Mouse (Mus musculus) cerebellum, postnatal 10 days (tissue): ENCODE measurements around the gene Glipr2.
A peak's percentile ranks its signal among the peaks of the same experiment; 100 is the strongest.

Experiments used
- DNase-seq, 2 experiments: peaks; one replicate each; pipeline ENCODE4 v3.0.0; 2021; ENCODE audit warnings: mixed read lengths in 2 of 2

Glipr2 gene

GRCm38 (mm10) chr4:43957292-43957845 lies at the start of gene Glipr2:
Gene Glipr2, plus strand, starts transcription at chr4:43957401.
- DNase-seq = peak; percentile 86 to 87

GRCm38 (mm10) chr4:43918221-43918620 lies 39.0 kb upstream of the Glipr2 start:
- DNase-seq = peak in 1 of 2 experiments; percentile 29

GRCm38 (mm10) chr4:43920602-43921001 lies 36.6 kb upstream of the Glipr2 start:
- DNase-seq = no peak

- DNase-seq = no peak
These were observed 32.1 kb upstream of the Glipr2 start for GRCm38 (mm10) chr4:43925125-43925524.

GRCm38 (mm10) chr4:43925779-43926178 lies 31.4 kb upstream of the Glipr2 start:
- peak; percentile 93 to 95 for DNase-seq

- peak; percentile 41 to 53 for DNase-seq
These were observed 29.4 kb upstream of the Glipr2 start for GRCm38 (mm10) chr4:43927826-43928225.

- DNase-seq = no peak
These were observed 25.3 kb upstream of the Glipr2 start for GRCm38 (mm10) chr4:43931877-43932276.

GRCm38 (mm10) chr4:43936186-43936585 lies 21.0 kb upstream of the Glipr2 start:
- DNase-seq = no peak

GRCm38 (mm10) chr4:43936749-43937674 lies 20.2 kb upstream of the Glipr2 start:
- DNase-seq = no peak

- no peak for DNase-seq
These were observed 15.9 kb upstream of the Glipr2 start for GRCm38 (mm10) chr4:43941315-43941714.

GRCm38 (mm10) chr4:43942421-43942820 lies 14.8 kb upstream of the Glipr2 start:
- no peak for DNase-seq

GRCm38 (mm10) chr4:43947571-43947970 lies 9.6 kb upstream of the Glipr2 start:
- no peak for DNase-seq

GRCm38 (mm10) chr4:43957846-43958461 lies 753 bp downstream of the Glipr2 start:
- peak; percentile 81 to 82 for DNase-seq

GRCm38 (mm10) chr4:43959523-43960179 lies 2.5 kb downstream of the Glipr2 start:
- no peak for DNase-seq

GRCm38 (mm10) chr4:43960207-43960606 lies 3.0 kb downstream of the Glipr2 start:
- no peak for DNase-seq

- DNase-seq = no peak
These were observed 7.2 kb downstream of the Glipr2 start for GRCm38 (mm10) chr4:43964326-43964833.

GRCm38 (mm10) chr4:43964951-43965684 lies 7.9 kb downstream of the Glipr2 start:
- no peak for DNase-seq

- no peak for DNase-seq
These were observed 8.8 kb downstream of the Glipr2 start for GRCm38 (mm10) chr4:43965856-43966535.

- peak; percentile 72 to 80 for DNase-seq
These were observed 11.4 kb downstream of the Glipr2 start for GRCm38 (mm10) chr4:43968650-43969049.

- DNase-seq = peak; percentile 36 to 40
These were observed 12.2 kb downstream of the Glipr2 start for GRCm38 (mm10) chr4:43969373-43969772.
